Mouse (Mus musculus): ENCODE results near the gene Tifab. TPM values are rescaled to one million over a fixed set of nuclear protein-coding genes. Genes with fewer than 3 reads are reported as not detected.

The Tifab gene
- polyA plus RNA-seq, 1 experiment, result 0.03 TPM

DNA sequence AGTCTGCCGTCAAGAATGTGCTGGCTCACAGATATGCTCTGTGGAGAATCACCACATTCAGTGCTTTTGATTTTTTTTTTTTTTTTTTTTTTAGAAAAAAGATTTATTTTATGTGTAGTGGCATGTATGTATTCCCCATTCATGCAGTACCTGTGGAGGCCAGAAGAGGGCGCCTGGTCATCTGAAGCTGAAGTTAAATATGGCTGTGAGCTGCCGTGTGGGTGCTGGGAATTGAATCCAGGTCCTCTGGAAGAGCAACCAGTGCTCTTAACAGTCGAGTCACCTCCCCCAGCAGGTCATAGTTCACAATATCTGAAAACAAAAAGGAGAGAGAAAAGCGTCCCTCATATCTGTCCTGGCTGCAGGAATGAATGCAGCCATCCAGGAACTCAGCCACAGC, 11.0 kb upstream of the Tifab start:
- TF ChIP-seq TAL1 (IDR thresholded peaks at IDR 0.05; ENCODE audit: low read length) (no peak), GATA1 (IDR thresholded peaks at IDR 0.05; ENCODE audit: low read length) (no peak)
- Histone ChIP-seq H3K27me3 (ENCODE audit: control insufficient read depth) (no peaks in the 10 kb centered on the region), H3K36me3 (ENCODE audit: control insufficient read depth) (no peaks in the 10 kb centered on the region), H3K4me3 (replicated peaks) (no peak overlapping the region), H3K9me3 (ENCODE audit: control insufficient read depth, low read length) (peaks cover 4% of the 10 kb centered on the region; the same call in 1 of the 2 replicates), H3K4me1 (ENCODE audit: control insufficient read depth) (no peaks in the 10 kb centered on the region)

DNA sequence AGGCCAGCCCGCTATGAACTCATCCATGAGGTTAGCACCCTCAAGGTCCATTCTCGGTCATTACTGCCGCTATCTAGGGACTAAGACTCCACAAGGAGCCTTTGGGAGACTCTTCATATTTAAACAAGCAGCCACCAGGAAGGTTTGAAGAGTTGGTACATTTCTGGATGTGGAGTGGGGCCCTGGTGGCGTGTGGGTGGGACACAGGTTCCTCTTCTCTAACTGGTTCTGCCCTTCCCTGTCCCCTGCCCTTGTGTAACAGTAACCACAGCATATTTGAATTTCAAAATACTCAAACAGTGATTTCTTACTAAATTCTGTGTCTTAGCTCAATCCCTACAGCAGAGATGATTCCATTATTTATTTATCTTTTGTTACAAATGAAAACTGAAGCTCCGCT, 5.0 kb upstream of the Tifab start:
- Histone ChIP-seq H3K9me3 (ENCODE audit: control insufficient read depth, low read length) (no peaks in the 10 kb centered on the region), H3K4me1 (ENCODE audit: control insufficient read depth) (no peaks in the 10 kb centered on the region), H3K4me3 (replicated peaks) (no peak overlapping the region), H3K36me3 (ENCODE audit: control insufficient read depth) (no peaks in the 10 kb centered on the region), H3K27me3 (ENCODE audit: control insufficient read depth) (no peaks in the 10 kb centered on the region)
- TF ChIP-seq TAL1 (IDR thresholded peaks at IDR 0.05; ENCODE audit: low read length) (no peak), GATA1 (IDR thresholded peaks at IDR 0.05; ENCODE audit: low read length) (no peak)

DNA sequence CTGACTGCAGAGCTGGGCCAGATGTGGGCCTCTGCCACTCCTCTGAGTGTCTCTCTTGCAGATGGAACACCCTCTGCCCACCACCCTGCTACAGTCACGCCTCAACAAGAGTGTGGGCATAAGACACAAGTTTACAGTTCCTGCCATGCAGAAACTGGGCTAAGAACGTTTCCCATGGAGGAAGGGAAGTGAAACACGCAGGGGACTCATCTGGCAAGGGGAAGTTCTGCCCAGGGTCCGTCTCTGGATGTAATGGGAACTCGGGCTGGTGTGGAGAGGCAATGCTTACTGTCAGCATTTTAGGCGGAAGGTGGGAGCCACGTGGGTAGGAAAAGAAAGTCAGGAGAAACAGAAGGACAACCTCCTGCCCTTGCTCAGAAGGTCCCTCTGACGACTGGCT, 2.7 kb upstream of the Tifab start:
- TF ChIP-seq GATA1 (IDR thresholded peaks at IDR 0.05; ENCODE audit: low read length), result no peak
- TF ChIP-seq TAL1 (IDR thresholded peaks at IDR 0.05; ENCODE audit: low read length), result no peak
- H3K4me3 ChIP-seq (replicated peaks), result no peak overlapping the region
- no peaks in the 10 kb centered on the region for H3K27me3 ChIP-seq (ENCODE audit: control insufficient read depth)
- no peaks in the 10 kb centered on the region for H3K4me1 ChIP-seq (ENCODE audit: control insufficient read depth)
- H3K36me3 ChIP-seq (ENCODE audit: control insufficient read depth), result no peaks in the 10 kb centered on the region
- no peaks in the 10 kb centered on the region for H3K9me3 ChIP-seq (ENCODE audit: control insufficient read depth, low read length)

DNA sequence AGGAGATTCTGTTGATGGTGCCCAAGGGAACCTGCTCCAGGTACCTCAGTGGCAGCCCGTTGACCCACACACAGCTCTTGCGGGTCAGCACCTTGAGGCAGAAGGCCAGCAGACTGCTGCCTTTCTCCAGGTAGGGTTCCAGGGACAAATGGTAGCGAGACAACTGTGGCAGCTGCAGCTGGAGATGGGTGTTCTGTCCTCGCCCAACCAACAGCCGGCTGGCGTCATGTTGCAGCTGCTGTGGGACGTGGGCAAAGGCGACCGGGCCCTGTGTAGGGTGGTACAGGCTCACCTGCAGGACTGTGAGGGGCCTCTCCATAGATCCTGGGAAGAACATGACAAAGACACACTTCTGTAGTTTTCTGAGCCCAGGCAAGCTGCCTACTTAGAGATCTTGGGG, 2.4 kb downstream of the Tifab start:
- TF ChIP-seq TAL1 (IDR thresholded peaks at IDR 0.05; ENCODE audit: low read length), result no peak
- TF ChIP-seq GATA1 (IDR thresholded peaks at IDR 0.05; ENCODE audit: low read length), result no peak
- Histone ChIP-seq H3K4me3 (replicated peaks) (no peak overlapping the region), H3K36me3 (ENCODE audit: control insufficient read depth) (no peaks in the 10 kb centered on the region), H3K27me3 (ENCODE audit: control insufficient read depth) (no peaks in the 10 kb centered on the region), H3K4me1 (ENCODE audit: control insufficient read depth) (no peaks in the 10 kb centered on the region), H3K9me3 (ENCODE audit: control insufficient read depth, low read length) (no peaks in the 10 kb centered on the region)

DNA sequence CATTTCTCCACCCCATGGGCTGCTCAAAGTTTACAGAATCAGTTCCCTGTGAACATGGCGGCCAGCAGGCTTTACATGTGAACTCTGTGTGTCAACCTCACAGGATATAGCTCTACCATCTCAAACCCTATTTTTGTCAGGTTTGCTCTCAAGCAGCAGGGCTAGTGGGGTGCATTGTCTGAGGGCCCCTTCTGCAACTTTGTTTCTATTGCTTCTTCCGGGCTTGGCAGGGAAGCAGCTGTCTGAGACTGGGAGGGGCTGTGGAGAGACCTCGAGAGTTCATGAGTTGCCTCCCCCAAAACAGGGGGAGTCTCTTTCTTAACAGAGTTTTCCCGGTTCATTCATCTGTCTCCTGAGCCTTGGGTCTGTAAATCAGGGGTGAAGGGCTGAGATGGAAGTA, 2.8 kb downstream of the Tifab start:
- TF ChIP-seq TAL1 (IDR thresholded peaks at IDR 0.05; ENCODE audit: low read length), result no peak
- no peak for TF ChIP-seq GATA1 (IDR thresholded peaks at IDR 0.05; ENCODE audit: low read length)
- no peaks in the 10 kb centered on the region for H3K4me1 ChIP-seq (ENCODE audit: control insufficient read depth)

DNA sequence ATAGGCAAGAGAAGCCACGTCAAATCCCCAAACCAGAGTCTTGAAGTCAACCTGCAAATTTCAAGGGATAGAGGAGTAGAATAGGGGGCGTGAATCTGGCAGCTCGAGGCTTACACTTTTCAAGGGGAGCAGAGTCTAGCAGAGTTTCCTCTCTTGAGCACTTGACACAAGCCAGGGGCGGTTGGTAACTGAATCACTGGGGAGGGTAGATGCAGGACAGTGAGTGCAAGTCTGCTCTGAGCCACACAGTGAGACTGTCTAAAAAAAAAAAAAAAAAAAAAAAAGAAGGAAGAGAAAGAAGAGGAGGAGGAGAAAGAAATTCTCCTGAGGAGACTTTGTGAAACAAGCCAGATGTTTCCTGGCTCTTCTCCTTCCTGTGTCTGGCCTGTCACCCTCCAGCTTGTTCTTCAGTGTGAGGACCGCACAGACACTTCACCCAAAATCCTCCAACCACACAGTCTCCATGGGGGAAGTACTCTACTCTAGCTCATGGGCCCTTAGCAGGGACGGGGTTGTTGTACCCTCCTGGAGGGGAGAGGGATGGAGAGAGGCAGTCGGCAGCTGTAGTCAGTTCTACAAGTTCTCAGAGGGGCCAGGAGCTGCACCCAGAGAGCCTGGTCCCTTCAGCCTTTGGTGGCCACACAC, 5.7 kb downstream of the Tifab start:
- Histone ChIP-seq H3K4me3 (replicated peaks) (no peak overlapping the region), H3K9me3 (ENCODE audit: control insufficient read depth, low read length) (no peaks in the 10 kb centered on the region), H3K27me3 (ENCODE audit: control insufficient read depth) (no peaks in the 10 kb centered on the region), H3K4me1 (ENCODE audit: control insufficient read depth) (no peaks in the 10 kb centered on the region), H3K36me3 (ENCODE audit: control insufficient read depth) (no peaks in the 10 kb centered on the region)
- no peak for TF ChIP-seq GATA1 (IDR thresholded peaks at IDR 0.05; ENCODE audit: low read length)
- TF ChIP-seq TAL1 (IDR thresholded peaks at IDR 0.05; ENCODE audit: low read length), result no peak

More for the DNA sequence above, 2.8 kb downstream of the Tifab start:
- Histone ChIP-seq H3K27me3 (ENCODE audit: control insufficient read depth) (no peaks in the 10 kb centered on the region), H3K36me3 (ENCODE audit: control insufficient read depth) (no peaks in the 10 kb centered on the region), H3K4me3 (replicated peaks) (no peak overlapping the region), H3K9me3 (ENCODE audit: control insufficient read depth, low read length) (no peaks in the 10 kb centered on the region)

DNA sequence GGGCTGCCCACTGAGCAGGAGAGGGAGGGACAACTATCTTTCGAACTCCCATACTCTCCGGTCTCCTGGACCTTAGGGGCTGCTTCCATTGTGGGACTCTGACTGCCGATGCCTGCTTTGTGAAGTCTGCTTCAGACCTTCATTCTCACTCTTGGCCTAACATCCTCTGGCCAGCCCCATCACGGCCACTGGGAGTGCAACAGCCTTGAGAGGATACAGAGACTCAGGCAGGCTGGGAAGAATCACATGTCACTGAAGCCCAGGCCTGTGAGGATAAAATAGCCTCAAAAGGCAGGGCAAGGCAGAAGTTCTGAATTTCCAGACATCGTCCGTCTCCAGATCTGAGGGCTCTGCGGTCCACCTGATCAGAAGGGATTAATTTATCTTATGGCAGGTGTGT, 6.6 kb downstream of the Tifab start:
- Histone ChIP-seq H3K36me3 (ENCODE audit: control insufficient read depth) (no peaks in the 10 kb centered on the region), H3K4me3 (replicated peaks) (no peak overlapping the region), H3K4me1 (ENCODE audit: control insufficient read depth) (no peaks in the 10 kb centered on the region), H3K9me3 (ENCODE audit: control insufficient read depth, low read length) (no peaks in the 10 kb centered on the region), H3K27me3 (ENCODE audit: control insufficient read depth) (no peaks in the 10 kb centered on the region)
- TF ChIP-seq TAL1 (IDR thresholded peaks at IDR 0.05; ENCODE audit: low read length), result no peak
- TF ChIP-seq GATA1 (IDR thresholded peaks at IDR 0.05; ENCODE audit: low read length), result no peak

DNA sequence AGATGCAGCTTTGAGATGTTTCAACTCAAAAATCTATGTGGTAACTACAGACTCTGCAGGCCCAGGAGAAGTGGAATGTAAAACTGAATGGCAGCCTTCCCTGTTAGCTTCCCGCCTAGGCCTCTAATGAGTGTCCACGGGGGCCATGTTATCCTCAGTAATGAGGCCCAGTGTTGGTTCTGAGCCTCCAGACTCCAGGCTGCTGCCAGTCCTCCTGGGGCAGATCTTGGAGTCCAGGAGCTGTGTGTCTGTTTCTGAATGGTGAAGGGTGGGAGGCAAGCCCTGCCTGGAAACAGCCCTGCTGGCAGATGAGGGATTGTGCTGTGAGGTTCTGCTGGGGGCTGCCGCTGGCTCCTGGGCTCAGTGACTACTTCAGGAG, 10.3 kb downstream of the Tifab start:
- no peaks in the 10 kb centered on the region for H3K9me3 ChIP-seq (ENCODE audit: control insufficient read depth, low read length)
- no peaks in the 10 kb centered on the region for H3K27me3 ChIP-seq (ENCODE audit: control insufficient read depth)
- no peaks in the 10 kb centered on the region for H3K4me1 ChIP-seq (ENCODE audit: control insufficient read depth)
- H3K4me3 ChIP-seq (replicated peaks), result no peak overlapping the region
- TF ChIP-seq GATA1 (IDR thresholded peaks at IDR 0.05; ENCODE audit: low read length), result no peak
- no peak for TF ChIP-seq TAL1 (IDR thresholded peaks at IDR 0.05; ENCODE audit: low read length)
- no peaks in the 10 kb centered on the region for H3K36me3 ChIP-seq (ENCODE audit: control insufficient read depth)

DNA sequence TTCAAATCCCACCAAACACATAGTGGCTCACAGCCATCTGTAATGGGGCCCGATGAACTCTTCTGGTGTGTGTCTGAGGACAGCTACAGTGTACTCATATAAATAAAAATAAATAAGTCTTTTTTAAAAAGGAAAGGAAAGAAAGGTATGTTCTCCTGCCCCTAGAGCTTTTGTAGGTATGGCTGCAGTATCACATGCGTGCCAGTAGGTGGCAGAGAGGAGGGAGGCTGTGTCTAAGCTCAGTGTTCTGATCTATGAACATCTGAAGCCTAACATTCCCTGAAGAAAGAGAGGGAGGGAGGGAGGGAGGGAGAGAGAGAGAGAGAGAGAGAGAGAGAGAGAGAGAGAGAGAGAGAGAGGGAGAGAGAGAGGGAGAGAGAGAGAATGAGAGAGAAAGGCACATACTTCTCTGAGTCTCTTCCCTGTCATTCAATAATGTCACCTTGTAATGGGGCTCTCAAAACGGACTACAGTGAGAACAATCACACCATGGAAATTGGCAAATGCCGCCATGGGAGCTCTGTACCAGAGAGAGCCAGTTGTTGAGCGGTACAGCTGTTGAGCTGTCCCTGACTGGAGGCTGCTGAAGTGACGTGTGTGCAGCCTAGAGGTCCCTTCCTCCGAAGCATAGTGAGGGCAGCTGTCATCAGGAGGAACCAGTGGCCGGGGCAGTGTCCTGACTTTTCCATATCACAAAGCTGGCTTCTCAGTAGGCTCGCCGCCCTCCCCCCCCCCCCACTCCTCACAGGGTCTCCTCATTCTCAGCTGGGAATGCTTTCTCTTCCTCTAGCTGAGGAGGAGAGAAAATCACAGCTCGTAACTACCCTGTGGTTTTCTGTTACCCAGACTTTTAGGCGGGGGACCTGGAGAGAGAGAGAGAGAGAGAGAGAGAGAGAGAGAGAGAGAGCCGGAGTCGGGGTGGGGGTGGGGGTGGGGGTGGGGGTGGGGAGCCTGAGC, 11.0 kb downstream of the Tifab start:
- no peaks in the 10 kb centered on the region for H3K36me3 ChIP-seq (ENCODE audit: control insufficient read depth)
- TF ChIP-seq GATA1 (IDR thresholded peaks at IDR 0.05; ENCODE audit: low read length) (no peak), TAL1 (IDR thresholded peaks at IDR 0.05; ENCODE audit: low read length) (no peak)
- H3K27me3 ChIP-seq (ENCODE audit: control insufficient read depth), result no peaks in the 10 kb centered on the region
- no peak overlapping the region for H3K4me3 ChIP-seq (replicated peaks)
- H3K4me1 ChIP-seq (ENCODE audit: control insufficient read depth), result no peaks in the 10 kb centered on the region
- H3K9me3 ChIP-seq (ENCODE audit: control insufficient read depth, low read length), result no peaks in the 10 kb centered on the region

All from erythroblast, embryonic 14.5 days (primary cell).